Mouse (Mus musculus): ENCODE results near the gene Erbb2.

GRCm38 (mm10) chr11:98485749-98486148 lies 73.5 kb downstream of the Erbb2 start:
- TF ChIP-seq GATA1 (IDR thresholded peaks at IDR 0.05; ENCODE audit: borderline replicate concordance, low read length) (no peak), FLI1 (IDR thresholded peaks at IDR 0.05; ENCODE audit: low read length) (no peak)
